ENCODE assay signal across 24 mouse cellular contexts in genomic region chr9:70682202-70682601, GRCm38 (mm10). TPM values are rescaled to one million over a fixed set of nuclear protein-coding genes. Genes with fewer than 3 reads are reported as not detected.
DNase-seq lines count a peak whose midpoint lies in the region; ATAC-seq and TF ChIP-seq lines count a peak whose summit lies in the region.
"Had no signal": no experiment of that assay in that cellular context is flagged by ENCODE, and none has a peak within 500 bp of the region (broad histone marks: within the 10 kb centered on the region; RNA-seq: fewer than 3 reads in every experiment).

No protein-coding gene starts in this region.

- no peak overlapping the region for H3K9ac ChIP-seq in intestine, postnatal 0 days (ENCODE audit: low read depth, low read length)
- no peak overlapping the region for H3K9ac ChIP-seq in intestine, embryonic 16.5 days (ENCODE audit: low read depth, low read length)
- H3K9ac ChIP-seq in liver, embryonic 14.5 days (replicated peaks), result peak overlapping the region; percentile 95
- H3K9ac ChIP-seq in hindbrain, embryonic 11.5 days (ENCODE audit: low read depth, low read length), result no peak overlapping the region
- H3K9ac ChIP-seq: embryonic facial prominence, embryonic 13.5 days; intestine, embryonic 15.5 days; stomach, embryonic 15.5 days had no signal

- no peaks in the 10 kb centered on the region for H3K9me3 ChIP-seq in intestine, postnatal 0 days (ENCODE audit: control insufficient read depth)
- H3K9me3 ChIP-seq in intestine, embryonic 16.5 days (ENCODE audit: control insufficient read depth, low read length), result no peaks in the 10 kb centered on the region
- no peaks in the 10 kb centered on the region for H3K9me3 ChIP-seq in liver, embryonic 14.5 days (ENCODE audit: control insufficient read depth, low read length)
- H3K9me3 ChIP-seq in hindbrain, embryonic 11.5 days (ENCODE audit: control insufficient read depth, low read length), result no peaks in the 10 kb centered on the region
- H3K9me3 ChIP-seq: embryonic facial prominence, embryonic 13.5 days; intestine, embryonic 15.5 days; limb, embryonic 10.5 days; stomach, embryonic 15.5 days had no signal

- H3K27ac ChIP-seq in cerebellum, adult 2 months (ENCODE audit: insufficient read depth, low read length), result no peak overlapping the region
- no peak overlapping the region for H3K27ac ChIP-seq in intestine, postnatal 0 days (ENCODE audit: low read depth, low read length)
- H3K27ac ChIP-seq in intestine, embryonic 16.5 days (ENCODE audit: low read length), result no peak overlapping the region
- no peak overlapping the region for H3K27ac ChIP-seq in liver, embryonic 14.5 days
- no peak overlapping the region for H3K27ac ChIP-seq in hindbrain, embryonic 11.5 days (ENCODE audit: low read depth, low read length)
- H3K27ac ChIP-seq: embryonic facial prominence, embryonic 13.5 days; intestine, embryonic 15.5 days; layer of hippocampus, adult 2 months; limb, embryonic 10.5 days; stomach, embryonic 15.5 days had no signal

- 43% methylated on average over 1 of the region's 1 CpGs for WGBS in cerebellum, adult 2 months
- 35% methylated on average over 1 of the region's 1 CpGs for WGBS in intestine, postnatal 0 days
- 49% methylated on average over 1 of the region's 1 CpGs for WGBS in intestine, embryonic 16.5 days
- 17% methylated on average over 1 of the region's 1 CpGs for WGBS in liver, embryonic 14.5 days (ENCODE audit: insufficient replicate concordance)
- 93% methylated on average over 1 of the region's 1 CpGs for WGBS in hindbrain, embryonic 11.5 days

- TF ChIP-seq POLR2A in cerebellum, adult 2 months (IDR thresholded peaks at IDR 0.05; ENCODE audit: borderline replicate concordance, insufficient read depth, low read length), result no peak

- peak overlapping the region; percentile 15 for H3K4me3 ChIP-seq in cerebellum, adult 2 months (replicated peaks; ENCODE audit: insufficient read depth, low read depth, low read length)
- H3K4me3 ChIP-seq in intestine, postnatal 0 days (ENCODE audit: low read depth, low read length), result no peak overlapping the region
- no peak overlapping the region for H3K4me3 ChIP-seq in intestine, embryonic 16.5 days (ENCODE audit: low read length)
- H3K4me3 ChIP-seq in liver, embryonic 14.5 days (ENCODE audit: insufficient read depth in 1 of 2, low read depth in 2 of 2, low read length in 2 of 2), result peak overlapping the region; percentile 41 to 84; a peak in 3 of 4 replicates
- no peak overlapping the region for H3K4me3 ChIP-seq in hindbrain, embryonic 11.5 days (ENCODE audit: low read depth, low read length)
- H3K4me3 ChIP-seq: embryonic facial prominence, embryonic 13.5 days; intestine, embryonic 15.5 days; layer of hippocampus, adult 2 months; limb, embryonic 10.5 days; myocyte; stomach, embryonic 15.5 days had no signal

- no peak for DNase-seq in cerebellum, adult 2 months
- DNase-seq in cerebellum, postnatal 14 days, result no peak
- peak; percentile 43 for DNase-seq in A20 (ENCODE audit: low read depth, low spot score)
- DNase-seq in liver, embryonic 14.5 days (ENCODE audit: low read depth in 3 of 3, low spot score in 3 of 3), result no peak
- no peak for DNase-seq in adrenal gland, adult 2 months
- no peak for DNase-seq in hindbrain, embryonic 11.5 days (ENCODE audit: low spot score)
- DNase-seq: cerebellum, adult 11-12 months; cerebellum, postnatal 25 days; kidney, postnatal 25 days; lung, postnatal 36 days; thymus, postnatal 4 days had no signal

- H3K36me3 ChIP-seq in intestine, postnatal 0 days (ENCODE audit: control insufficient read depth, insufficient read depth), result no peaks in the 10 kb centered on the region
- H3K36me3 ChIP-seq in intestine, embryonic 16.5 days (ENCODE audit: control insufficient read depth, insufficient read depth, low read length), result no peaks in the 10 kb centered on the region
- H3K36me3 ChIP-seq in liver, embryonic 14.5 days (replicated peaks; ENCODE audit: control insufficient read depth, insufficient read depth, low read depth), result no peaks in the 10 kb centered on the region; the same call in 1 of the 2 replicates
- no peaks in the 10 kb centered on the region for H3K36me3 ChIP-seq in hindbrain, embryonic 11.5 days (ENCODE audit: control insufficient read depth, insufficient read depth, low read length)
- H3K36me3 ChIP-seq: embryonic facial prominence, embryonic 13.5 days; intestine, embryonic 15.5 days; limb, embryonic 10.5 days; stomach, embryonic 15.5 days had no signal

- ATAC-seq in intestine, postnatal 0 days, result no peak
- ATAC-seq in intestine, embryonic 16.5 days, result no peak
- no peak for ATAC-seq in liver, embryonic 14.5 days (ENCODE audit: insufficient read depth)
- ATAC-seq in hindbrain, embryonic 11.5 days (ENCODE audit: low FRiP score), result no peak
- ATAC-seq: forebrain, embryonic 14.5 days; hindbrain, embryonic 16.5 days; intestine, embryonic 15.5 days; midbrain, embryonic 16.5 days had no signal

- TF ChIP-seq EP300 in liver, embryonic 14.5 days (IDR thresholded peaks at IDR 0.05; ENCODE audit: low read depth), result no peak

- H3K4me1 ChIP-seq in cerebellum, adult 2 months (ENCODE audit: control insufficient read depth, insufficient read depth, low read length), result peaks cover 3% of the 10 kb centered on the region; the same call in 1 of the 2 replicates
- H3K4me1 ChIP-seq in intestine, postnatal 0 days (replicated peaks; ENCODE audit: control insufficient read depth, insufficient read depth, low read length), result no peaks in the 10 kb centered on the region; the same call in none of the 2 replicates
- H3K4me1 ChIP-seq in intestine, embryonic 16.5 days (ENCODE audit: control insufficient read depth, insufficient read depth, low read length), result no peaks in the 10 kb centered on the region; the same call in none of the 2 replicates
- H3K4me1 ChIP-seq in liver, embryonic 14.5 days (replicated peaks; ENCODE audit: control insufficient read depth in 2 of 2, insufficient read depth in 2 of 2, low read length in 1 of 2), result peaks cover 24 to 45% of the 10 kb centered on the region in 2 experiments
- H3K4me1 ChIP-seq in hindbrain, embryonic 11.5 days (replicated peaks; ENCODE audit: control insufficient read depth, insufficient read depth, low read length), result no peaks in the 10 kb centered on the region

- no peak for TF ChIP-seq CTCF in cerebellum, adult 2 months (IDR thresholded peaks at IDR 0.05; ENCODE audit: borderline replicate concordance, insufficient read depth, low read depth, low read length)
- no peak for TF ChIP-seq CTCF in intestine, postnatal 0 days (IDR thresholded peaks at IDR 0.05; ENCODE audit: low read depth)
- no peak for TF ChIP-seq CTCF in liver, embryonic 14.5 days (IDR thresholded peaks at IDR 0.05; ENCODE audit: low read depth)

- no peaks in the 10 kb centered on the region for H3K27me3 ChIP-seq in cerebellum, adult 2 months (ENCODE audit: control insufficient read depth, insufficient read depth, low read length)
- no peaks in the 10 kb centered on the region for H3K27me3 ChIP-seq in intestine, postnatal 0 days (replicated peaks; ENCODE audit: control insufficient read depth, insufficient read depth, low read length)
- no peaks in the 10 kb centered on the region for H3K27me3 ChIP-seq in intestine, embryonic 16.5 days (replicated peaks; ENCODE audit: control insufficient read depth, insufficient read depth, low read length)
- no peaks in the 10 kb centered on the region for H3K27me3 ChIP-seq in liver, embryonic 14.5 days (ENCODE audit: control insufficient read depth, insufficient read depth, low read length)
- H3K27me3 ChIP-seq in hindbrain, embryonic 11.5 days (ENCODE audit: control insufficient read depth, insufficient read depth, low read length), result no peaks in the 10 kb centered on the region
- H3K27me3 ChIP-seq: embryonic facial prominence, embryonic 13.5 days; intestine, embryonic 15.5 days; stomach, embryonic 15.5 days had no signal

- 0 out of 2 replicates have a peak overlapping the region, but pooled peaks have one; percentile 17 for H3K4me2 ChIP-seq in intestine, postnatal 0 days (replicated peaks; ENCODE audit: low read depth)
- no peak overlapping the region for H3K4me2 ChIP-seq in intestine, embryonic 16.5 days (ENCODE audit: low read depth, low read length)
- peak overlapping the region; percentile 86 for H3K4me2 ChIP-seq in liver, embryonic 14.5 days (ENCODE audit: low read depth)
- no peak overlapping the region for H3K4me2 ChIP-seq in hindbrain, embryonic 11.5 days (replicated peaks; ENCODE audit: low read depth, low read length)
- H3K4me2 ChIP-seq: intestine, embryonic 15.5 days had no signal

RNA-seq across cellular contexts. Expression of gene Adam10, which starts 3.4 kb away (rescaled TPM):
- polyA plus RNA-seq in cerebellum, adult 2 months (2012; rRNA removed), result 44.9 and 47.7 TPM in 2 replicates
- 33.5 and 34.2 TPM in 2 replicates for polyA plus RNA-seq in intestine, postnatal 0 days (2015; fragmentation: Nextera tagmentation; extraction: Ambion mirVana)
- polyA plus RNA-seq in intestine, embryonic 16.5 days (2015; fragmentation: Nextera tagmentation; extraction: Ambion mirVana), result 53.4 and 54.9 TPM in 2 replicates
- polyA plus RNA-seq in liver, embryonic 14.5 days (2012; rRNA removed), result 27.6 and 37.2 TPM in 2 replicates
- 55.2 and 61.5 TPM in 2 replicates for polyA plus RNA-seq in liver, embryonic 14.5 days (2014; fragmentation: Nextera tagmentation; extraction: Ambion mirVana)
- total RNA-seq in adrenal gland, adult 2 months (2021), result 10 to 100 TPM; 44.6 to 50.5 TPM
- polyA plus RNA-seq in adrenal gland, adult 2 months (2012; rRNA removed), result 18.2 and 22.5 TPM in 2 replicates
- polyA plus RNA-seq in hindbrain, embryonic 11.5 days (2014; fragmentation: Nextera tagmentation; extraction: Ambion mirVana), result 64.9 and 65.5 TPM in 2 replicates

RNA-seq across cellular contexts. Expression of gene Mindy2, which starts 25.2 kb away (rescaled TPM):
- 58.4 and 67.3 TPM in 2 replicates for polyA plus RNA-seq in cerebellum, adult 2 months (2012; rRNA removed)
- polyA plus RNA-seq in intestine, postnatal 0 days (2015; fragmentation: Nextera tagmentation; extraction: Ambion mirVana), result 8.5 and 9.5 TPM in 2 replicates
- 6.2 and 7.5 TPM in 2 replicates for polyA plus RNA-seq in intestine, embryonic 16.5 days (2015; fragmentation: Nextera tagmentation; extraction: Ambion mirVana)
- polyA plus RNA-seq in liver, embryonic 14.5 days (2012; rRNA removed), result 5.2 and 7.8 TPM in 2 replicates
- 13.7 and 15.3 TPM in 2 replicates for polyA plus RNA-seq in liver, embryonic 14.5 days (2014; fragmentation: Nextera tagmentation; extraction: Ambion mirVana)
- total RNA-seq in adrenal gland, adult 2 months (2021), result 10 to 100 TPM; 12.6 to 16.0 TPM
- polyA plus RNA-seq in adrenal gland, adult 2 months (2012; rRNA removed), result 7.5 and 11.3 TPM in 2 replicates
- polyA plus RNA-seq in hindbrain, embryonic 11.5 days (2014; fragmentation: Nextera tagmentation; extraction: Ambion mirVana), result 11.1 and 14.2 TPM in 2 replicates

RNA-seq across cellular contexts. Expression of gene Gm10642, which starts 26.2 kb away (rescaled TPM):
- 1.4 and 1.5 TPM in 2 replicates for polyA plus RNA-seq in cerebellum, adult 2 months (2012; rRNA removed)
- polyA plus RNA-seq in intestine, postnatal 0 days (2015; fragmentation: Nextera tagmentation; extraction: Ambion mirVana), result 1.4 and 1.5 TPM in 2 replicates
- 0.17 and 0.56 TPM in 2 replicates for polyA plus RNA-seq in intestine, embryonic 16.5 days (2015; fragmentation: Nextera tagmentation; extraction: Ambion mirVana)
- polyA plus RNA-seq in liver, embryonic 14.5 days (2012; rRNA removed), result 0.47 and 0.50 TPM in 2 replicates
- polyA plus RNA-seq in liver, embryonic 14.5 days (2014; fragmentation: Nextera tagmentation; extraction: Ambion mirVana), result 0.66 and 0.86 TPM in 2 replicates
- under 1 TPM; 0.35 to 0.69 TPM for total RNA-seq in adrenal gland, adult 2 months (2021)
- polyA plus RNA-seq in adrenal gland, adult 2 months (2012; rRNA removed), result 2.7 and 4.8 TPM in 2 replicates
- polyA plus RNA-seq in hindbrain, embryonic 11.5 days (2014; fragmentation: Nextera tagmentation; extraction: Ambion mirVana), result 0.39 and 0.62 TPM in 2 replicates
- total RNA-seq: hematopoietic stem cell, adult 5-6 weeks had no signal
- polyA plus RNA-seq: kidney, embryonic 14.5 days had no signal

Comparison
In these comparisons a context has a peak if more than half of its experiments do, and no peak if none do; other contexts are left out.
1. H3K4me2 ChIP-seq: peak in intestine, postnatal 0 days (single experiment) and liver, embryonic 14.5 days (single experiment); none in intestine, embryonic 16.5 days (single experiment) and hindbrain, embryonic 11.5 days (single experiment).
2. H3K4me3 ChIP-seq: peak in cerebellum, adult 2 months (single experiment) and liver, embryonic 14.5 days (2 of 2); none in intestine, postnatal 0 days (single experiment), intestine, embryonic 16.5 days (single experiment) and hindbrain, embryonic 11.5 days (single experiment).